In genomic region chr2:148141936-148142335, GRCm38 (mm10) we compare ENCODE assay signal across 10 mouse cellular contexts.
DNase-seq lines count a peak whose midpoint lies in the region; ATAC-seq and TF ChIP-seq lines count a peak whose summit lies in the region.
"Had no signal": no experiment of that assay in that cellular context is flagged by ENCODE, and none has a peak within 500 bp of the region (broad histone marks: within the 10 kb centered on the region; RNA-seq: fewer than 3 reads in every experiment).

No protein-coding gene starts in this region.

- WGBS in heart, embryonic 12.5 days: 48% methylated on average over 4 of the region's 4 CpGs
- WGBS in kidney, postnatal 0 days: 75% methylated on average over 4 of the region's 4 CpGs
- WGBS in neural tube, embryonic 15.5 days: 85% methylated on average over 4 of the region's 4 CpGs

- no peak overlapping the region for H3K9ac ChIP-seq in heart, embryonic 12.5 days
- no peak overlapping the region for H3K9ac ChIP-seq in kidney, postnatal 0 days (ENCODE audit: low read depth, low read length)
- no peak overlapping the region for H3K9ac ChIP-seq in neural tube, embryonic 15.5 days (replicated peaks)
- H3K9ac ChIP-seq: limb, embryonic 12.5 days had no signal

- H3K4me1 ChIP-seq in heart, embryonic 12.5 days (replicated peaks): no peaks in the 10 kb centered on the region
- no peaks in the 10 kb centered on the region for H3K4me1 ChIP-seq in kidney, postnatal 0 days (replicated peaks; ENCODE audit: insufficient read depth, low read length)
- no peaks in the 10 kb centered on the region for H3K4me1 ChIP-seq in neural tube, embryonic 15.5 days
- H3K4me1 ChIP-seq: hindbrain, embryonic 10.5 days; limb, embryonic 12.5 days had no signal

- H3K4me2 ChIP-seq in heart, embryonic 12.5 days: no peak overlapping the region
- H3K4me2 ChIP-seq in kidney, postnatal 0 days (ENCODE audit: low read length): no peak overlapping the region
- no peak overlapping the region for H3K4me2 ChIP-seq in neural tube, embryonic 15.5 days
- H3K4me2 ChIP-seq: limb, embryonic 12.5 days had no signal

- H3K27ac ChIP-seq in heart, embryonic 12.5 days (ENCODE audit: poor library complexity, severe bottlenecking): no peak overlapping the region
- no peak overlapping the region for H3K27ac ChIP-seq in kidney, postnatal 0 days
- H3K27ac ChIP-seq in neural tube, embryonic 15.5 days (replicated peaks): no peak overlapping the region
- H3K27ac ChIP-seq: hindbrain, embryonic 10.5 days; layer of hippocampus, adult 2 months; limb, embryonic 12.5 days had no signal

- no peak overlapping the region for H3K4me3 ChIP-seq in heart, embryonic 12.5 days
- no peak overlapping the region for H3K4me3 ChIP-seq in kidney, postnatal 0 days (replicated peaks; ENCODE audit: low read depth, low read length)
- no peak overlapping the region for H3K4me3 ChIP-seq in neural tube, embryonic 15.5 days (replicated peaks)
- H3K4me3 ChIP-seq: hindbrain, embryonic 10.5 days; layer of hippocampus, adult 2 months; limb, embryonic 12.5 days had no signal

- peak; percentile 12 to 37 for DNase-seq in kidney, adult 8-10 months
- DNase-seq in kidney, adult 18-20 months: no peak
- DNase-seq in kidney, postnatal 0 days (ENCODE audit: low spot score): peak; percentile 27
- peak; percentile 18 to 29 for DNase-seq in lung, postnatal 4 days
- DNase-seq in testis, postnatal 14 days (ENCODE audit: low spot score): no peak

- H3K36me3 ChIP-seq in heart, embryonic 12.5 days: no peaks in the 10 kb centered on the region
- no peaks in the 10 kb centered on the region for H3K36me3 ChIP-seq in kidney, postnatal 0 days (ENCODE audit: insufficient read depth, low read length)
- no peaks in the 10 kb centered on the region for H3K36me3 ChIP-seq in neural tube, embryonic 15.5 days
- H3K36me3 ChIP-seq: hindbrain, embryonic 10.5 days; limb, embryonic 12.5 days had no signal

- no peaks in the 10 kb centered on the region for H3K27me3 ChIP-seq in heart, embryonic 12.5 days (replicated peaks)
- H3K27me3 ChIP-seq in kidney, postnatal 0 days (ENCODE audit: insufficient read depth, low read length): no peaks in the 10 kb centered on the region
- no peaks in the 10 kb centered on the region for H3K27me3 ChIP-seq in neural tube, embryonic 15.5 days (replicated peaks)

- peak; percentile 55 for ATAC-seq in heart, embryonic 12.5 days (ENCODE audit: insufficient number of reproducible peaks, low FRiP score)
- ATAC-seq in kidney, postnatal 0 days (replicated peaks; ENCODE audit: low FRiP score, low read depth): no peak
- ATAC-seq in neural tube, embryonic 15.5 days (ENCODE audit: low FRiP score): no peak

- H3K9me3 ChIP-seq in heart, embryonic 12.5 days (replicated peaks): no peaks in the 10 kb centered on the region
- no peaks in the 10 kb centered on the region for H3K9me3 ChIP-seq in kidney, postnatal 0 days (replicated peaks; ENCODE audit: low read length)
- no peaks in the 10 kb centered on the region for H3K9me3 ChIP-seq in neural tube, embryonic 15.5 days (replicated peaks)
- H3K9me3 ChIP-seq: hindbrain, embryonic 10.5 days; limb, embryonic 12.5 days had no signal

- no peak for TF ChIP-seq CTCF in kidney, postnatal 0 days (IDR thresholded peaks at IDR 0.05; ENCODE audit: low read depth)

Comparison
In these comparisons a context has a peak if more than half of its experiments do, and no peak if none do; other contexts are left out.
1. DNase-seq: peak in kidney, adult 8-10 months (2 of 2), kidney, postnatal 0 days (single experiment) and lung, postnatal 4 days (2 of 2); none in kidney, adult 18-20 months (single experiment) and testis, postnatal 14 days (single experiment).